Mouse (Mus musculus): ENCODE data around the gene Ebi3. TPM values are rescaled to one million over a fixed set of nuclear protein-coding genes. Genes with fewer than 3 reads are reported as not detected.
A peak's percentile ranks its signal among the peaks of the same experiment; 100 is the strongest.
"Not testable (repeated sequence)": the region's sequence is repeated elsewhere in the genome, so short reads cannot be mapped to it uniquely, and the experiment has no call there.

Gene Ebi3
- polyA plus RNA-seq, 1 experiment from 2014 or later, result 2.2 TPM

DNA sequence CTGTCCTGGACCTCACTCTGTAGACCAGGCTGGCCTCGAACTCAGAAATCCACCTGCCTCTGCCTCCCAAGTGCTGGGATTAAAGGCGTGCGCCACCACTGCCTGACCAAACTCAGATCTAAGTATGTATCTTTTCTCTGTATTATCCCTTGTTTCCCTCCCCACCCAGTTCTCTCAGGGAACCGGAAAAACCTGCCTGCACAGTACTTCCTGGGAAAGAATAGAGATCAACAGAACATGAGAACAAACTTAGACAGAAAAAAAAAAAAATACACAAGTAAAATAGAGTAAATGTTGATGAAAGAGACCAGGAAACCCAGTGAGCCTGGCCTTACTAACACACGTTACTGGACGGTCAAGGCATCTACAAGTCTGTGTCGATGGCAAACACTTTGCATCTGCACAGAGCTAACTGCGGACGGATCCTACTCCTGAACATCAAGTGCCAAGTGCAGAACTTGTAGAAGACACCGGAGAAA is 8.0 kb upstream of the Ebi3 start:
- Histone ChIP-seq H3K4me2 (ENCODE audit: low read depth, low read length) (peak overlapping the region; percentile 3; the same call in 1 of the 2 replicates), H3K9ac (replicated peaks; ENCODE audit: low read length) (peak overlapping the region; percentile 33), H3K4me3 (ENCODE audit: low read depth, low read length) (peak overlapping the region; percentile 41)
- H3K27ac ChIP-seq (replicated peaks; ENCODE audit: low read depth, low read length); H3K36me3 ChIP-seq (replicated peaks; ENCODE audit: control insufficient read depth, insufficient read depth, low read depth, low read length); H3K4me1 ChIP-seq (ENCODE audit: control insufficient read depth, insufficient read depth, low read length); H3K9me3 ChIP-seq (replicated peaks; ENCODE audit: control insufficient read depth, low read length); ATAC-seq (replicated peaks; ENCODE audit: insufficient number of reproducible peaks, low FRiP score, low TSS enrichment, low read depth); H3K27me3 ChIP-seq (ENCODE audit: control insufficient read depth, insufficient read depth, low read length); DNase-seq (ENCODE audit: low spot score): not testable (repeated sequence)
- WGBS, result 35% methylated on average over 10 of the region's 10 CpGs

DNA sequence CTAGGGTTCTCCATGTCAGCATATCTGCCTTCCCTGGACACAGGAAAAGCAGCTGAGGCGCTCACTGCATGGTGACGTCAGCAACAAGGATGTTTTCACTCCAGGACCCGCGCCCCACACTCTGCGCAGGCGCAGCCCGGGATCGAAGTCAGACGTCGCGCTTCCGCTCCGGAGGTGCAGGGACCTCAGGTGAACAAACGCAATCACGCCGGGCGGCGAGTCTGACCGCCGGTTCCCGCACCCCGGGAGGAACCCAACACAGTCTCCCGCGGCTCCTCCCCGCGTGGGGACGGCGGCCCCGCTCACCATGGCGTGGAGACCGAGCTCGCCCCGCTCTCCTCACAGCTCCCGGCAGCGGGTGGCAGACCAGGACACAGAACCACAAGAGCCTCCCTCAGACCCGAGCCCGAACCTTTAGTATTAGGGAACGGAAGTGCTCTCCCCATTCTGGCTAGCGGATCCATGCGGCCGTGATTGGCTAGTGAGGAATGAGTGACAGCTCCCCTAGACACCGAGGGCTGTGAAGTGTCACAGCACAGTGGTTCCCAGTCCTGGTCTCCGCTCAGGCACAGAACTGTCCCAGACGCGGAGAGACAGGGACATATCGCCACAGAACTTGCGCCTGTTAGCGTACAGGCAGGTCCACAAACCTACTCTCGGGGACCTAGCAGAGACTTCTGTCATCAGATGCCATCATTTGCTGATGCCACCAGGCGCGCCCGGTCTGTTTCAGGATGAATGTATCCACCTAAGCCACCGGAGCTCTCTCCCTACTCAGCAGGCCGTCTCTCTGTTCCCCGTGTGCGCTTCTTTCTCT is 7.4 kb upstream of the Ebi3 start:
- ATAC-seq (replicated peaks; ENCODE audit: insufficient number of reproducible peaks, low FRiP score, low TSS enrichment, low read depth), result peak; percentile 98
- H3K27me3 ChIP-seq (ENCODE audit: control insufficient read depth, insufficient read depth, low read length); H3K36me3 ChIP-seq (replicated peaks; ENCODE audit: control insufficient read depth, insufficient read depth, low read depth, low read length); H3K9me3 ChIP-seq (replicated peaks; ENCODE audit: control insufficient read depth, low read length); H3K4me1 ChIP-seq (ENCODE audit: control insufficient read depth, insufficient read depth, low read length): not testable (repeated sequence)
- Histone ChIP-seq H3K4me2 (ENCODE audit: low read depth, low read length) (peak overlapping the region; percentile 68), H3K9ac (replicated peaks; ENCODE audit: low read length) (peak overlapping the region; percentile 60), H3K4me3 (ENCODE audit: low read depth, low read length) (peak overlapping the region; percentile 41), H3K27ac (replicated peaks; ENCODE audit: low read depth, low read length) (0 out of 2 replicates have a peak overlapping the region, but pooled peaks have one; percentile 47)
- DNase-seq (ENCODE audit: low spot score), result peak; percentile 76
- 0% methylated on average over 56 of the region's 56 CpGs for WGBS

DNA sequence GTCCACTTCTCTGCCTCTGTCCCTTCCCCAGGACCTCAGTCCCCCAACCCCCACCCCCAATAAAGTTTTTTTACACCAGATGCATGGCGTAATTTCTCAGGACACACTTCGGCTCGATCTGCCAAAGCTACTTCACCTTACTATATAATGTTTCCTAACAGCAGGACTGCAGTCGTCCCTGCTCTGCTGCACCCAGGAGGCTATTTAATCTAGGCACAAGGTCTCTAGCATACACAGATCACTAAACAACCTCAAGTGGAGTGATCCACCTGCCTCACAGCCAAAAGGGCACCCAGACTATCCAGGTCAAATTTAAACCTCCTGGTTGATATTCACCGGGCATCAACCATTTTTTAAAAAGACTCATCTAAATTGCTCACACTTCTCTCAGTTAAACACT is 6.7 kb upstream of the Ebi3 start:
- peak overlapping the region; percentile 41 for H3K4me3 ChIP-seq (ENCODE audit: low read depth, low read length)
- H3K9ac ChIP-seq (replicated peaks; ENCODE audit: low read length), result peak overlapping the region; percentile 60
- WGBS, result 29% methylated on average over 5 of the region's 5 CpGs
- H3K4me1 ChIP-seq (ENCODE audit: control insufficient read depth, insufficient read depth, low read length), result no peaks in the 10 kb centered on the region
- DNase-seq (ENCODE audit: low spot score), result no peak
- no peak for ATAC-seq (replicated peaks; ENCODE audit: insufficient number of reproducible peaks, low FRiP score, low TSS enrichment, low read depth)
- peak overlapping the region; percentile 68 for H3K4me2 ChIP-seq (ENCODE audit: low read depth, low read length)
- no peaks in the 10 kb centered on the region for H3K27me3 ChIP-seq (ENCODE audit: control insufficient read depth, insufficient read depth, low read length)
- no peaks in the 10 kb centered on the region for H3K9me3 ChIP-seq (replicated peaks; ENCODE audit: control insufficient read depth, low read length)
- no peaks in the 10 kb centered on the region for H3K36me3 ChIP-seq (replicated peaks; ENCODE audit: control insufficient read depth, insufficient read depth, low read depth, low read length)
- no peak overlapping the region for H3K27ac ChIP-seq (replicated peaks; ENCODE audit: low read depth, low read length)

GRCm38 (mm10) chr17:55948647-55949046 is 3.8 kb upstream of the Ebi3 start:
- no peaks in the 10 kb centered on the region for H3K4me1 ChIP-seq (ENCODE audit: control insufficient read depth, insufficient read depth, low read length)
- no peak overlapping the region for H3K4me3 ChIP-seq (ENCODE audit: low read depth, low read length)
- ATAC-seq (replicated peaks; ENCODE audit: insufficient number of reproducible peaks, low FRiP score, low TSS enrichment, low read depth), result no peak
- no peaks in the 10 kb centered on the region for H3K36me3 ChIP-seq (replicated peaks; ENCODE audit: control insufficient read depth, insufficient read depth, low read depth, low read length)
- no peak overlapping the region for H3K9ac ChIP-seq (replicated peaks; ENCODE audit: low read length)
- no peak overlapping the region for H3K4me2 ChIP-seq (ENCODE audit: low read depth, low read length)
- 90% methylated on average over 4 of the region's 4 CpGs for WGBS
- H3K9me3 ChIP-seq (replicated peaks; ENCODE audit: control insufficient read depth, low read length), result no peaks in the 10 kb centered on the region
- DNase-seq (ENCODE audit: low spot score), result no peak
- no peak overlapping the region for H3K27ac ChIP-seq (replicated peaks; ENCODE audit: low read depth, low read length)
- H3K27me3 ChIP-seq (ENCODE audit: control insufficient read depth, insufficient read depth, low read length), result no peaks in the 10 kb centered on the region

- Histone ChIP-seq H3K4me3 (ENCODE audit: low read depth, low read length) (no peak within 1 kb of the TSS), H3K27me3 (ENCODE audit: control insufficient read depth, insufficient read depth, low read length) (no peaks in the 10 kb centered on the region), H3K9me3 (replicated peaks; ENCODE audit: control insufficient read depth, low read length) (no peaks in the 10 kb centered on the region), H3K9ac (replicated peaks; ENCODE audit: low read length) (no peak within 1 kb of the TSS), H3K36me3 (replicated peaks; ENCODE audit: control insufficient read depth, insufficient read depth, low read depth, low read length) (no peaks in the 10 kb centered on the region), H3K4me1 (ENCODE audit: control insufficient read depth, insufficient read depth, low read length) (no peaks in the 10 kb centered on the region), H3K27ac (replicated peaks; ENCODE audit: low read depth, low read length) (no peak within 1 kb of the TSS), H3K4me2 (ENCODE audit: low read depth, low read length) (no peak within 1 kb of the TSS)
- 83% methylated on average over 2 of the region's 2 CpGs for WGBS
- DNase-seq (ENCODE audit: low spot score), result no peak
- ATAC-seq (replicated peaks; ENCODE audit: insufficient number of reproducible peaks, low FRiP score, low TSS enrichment, low read depth), result no peak
Measured at GRCm38 (mm10) chr17:55949400-55949799, 3.0 kb upstream of the Ebi3 start, which contains the start of gene Zfp119b. Zfp119b (minus strand) TSS chr17:55949500.

GRCm38 (mm10) chr17:55950601-55951000 is 1.8 kb upstream of the Ebi3 start:
- WGBS, result 80% methylated on average over 9 of the region's 9 CpGs
- no peak overlapping the region for H3K9ac ChIP-seq (replicated peaks; ENCODE audit: low read length)
- no peak overlapping the region for H3K4me2 ChIP-seq (ENCODE audit: low read depth, low read length)
- no peak overlapping the region for H3K4me3 ChIP-seq (ENCODE audit: low read depth, low read length)
- H3K27ac ChIP-seq (replicated peaks; ENCODE audit: low read depth, low read length), result no peak overlapping the region
- DNase-seq (ENCODE audit: low spot score) (no peak), ATAC-seq (replicated peaks; ENCODE audit: insufficient number of reproducible peaks, low FRiP score, low TSS enrichment, low read depth) (no peak)
- H3K27me3 ChIP-seq (ENCODE audit: control insufficient read depth, insufficient read depth, low read length), result no peaks in the 10 kb centered on the region; the same call in 1 of the 2 replicates
- H3K9me3 ChIP-seq (replicated peaks; ENCODE audit: control insufficient read depth, low read length), result no peaks in the 10 kb centered on the region
- no peaks in the 10 kb centered on the region for H3K36me3 ChIP-seq (replicated peaks; ENCODE audit: control insufficient read depth, insufficient read depth, low read depth, low read length)
- H3K4me1 ChIP-seq (ENCODE audit: control insufficient read depth, insufficient read depth, low read length), result no peaks in the 10 kb centered on the region

DNA sequence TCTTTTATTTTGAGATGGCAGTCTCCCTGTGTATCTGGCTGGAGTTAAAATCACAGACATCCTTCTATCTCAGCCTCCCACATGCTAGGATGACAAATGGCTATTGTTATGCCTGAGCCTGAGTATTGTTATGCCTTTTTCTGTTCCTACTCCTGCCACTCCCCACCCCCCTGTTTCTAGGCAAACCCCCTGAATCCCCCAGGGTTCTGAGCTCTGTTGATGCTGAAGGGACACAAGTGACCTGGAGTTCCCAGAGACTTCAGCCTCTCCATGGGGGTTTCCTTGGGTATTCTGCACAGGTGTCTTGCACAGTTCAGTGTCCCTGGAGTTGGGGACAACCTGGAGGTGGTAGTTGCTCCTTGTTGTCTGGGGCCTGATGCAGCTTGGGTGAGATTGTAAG is 399 bp upstream of the Ebi3 start:
- Histone ChIP-seq H3K27ac (replicated peaks; ENCODE audit: low read depth, low read length) (no peak overlapping the region), H3K4me1 (ENCODE audit: control insufficient read depth, insufficient read depth, low read length) (no peaks in the 10 kb centered on the region), H3K9ac (replicated peaks; ENCODE audit: low read length) (no peak overlapping the region), H3K27me3 (ENCODE audit: control insufficient read depth, insufficient read depth, low read length) (peaks cover 2% of the 10 kb centered on the region; the same call in 1 of the 2 replicates), H3K4me2 (ENCODE audit: low read depth, low read length) (no peak overlapping the region), H3K36me3 (replicated peaks; ENCODE audit: control insufficient read depth, insufficient read depth, low read depth, low read length) (no peaks in the 10 kb centered on the region), H3K9me3 (replicated peaks; ENCODE audit: control insufficient read depth, low read length) (no peaks in the 10 kb centered on the region), H3K4me3 (ENCODE audit: low read depth, low read length) (no peak overlapping the region)
- ATAC-seq (replicated peaks; ENCODE audit: insufficient number of reproducible peaks, low FRiP score, low TSS enrichment, low read depth) (no peak), DNase-seq (ENCODE audit: low spot score) (no peak)

GRCm38 (mm10) chr17:55953751-55954150 is 1.3 kb downstream of the Ebi3 start:
- Histone ChIP-seq H3K4me3 (ENCODE audit: low read depth, low read length) (no peak overlapping the region), H3K4me1 (ENCODE audit: control insufficient read depth, insufficient read depth, low read length) (no peaks in the 10 kb centered on the region), H3K36me3 (replicated peaks; ENCODE audit: control insufficient read depth, insufficient read depth, low read depth, low read length) (no peaks in the 10 kb centered on the region), H3K27me3 (ENCODE audit: control insufficient read depth, insufficient read depth, low read length) (peaks cover 2% of the 10 kb centered on the region; the same call in 1 of the 2 replicates), H3K9ac (replicated peaks; ENCODE audit: low read length) (no peak overlapping the region), H3K27ac (replicated peaks; ENCODE audit: low read depth, low read length) (no peak overlapping the region), H3K4me2 (ENCODE audit: low read depth, low read length) (no peak overlapping the region), H3K9me3 (replicated peaks; ENCODE audit: control insufficient read depth, low read length) (no peaks in the 10 kb centered on the region)
- DNase-seq (ENCODE audit: low spot score) (no peak), ATAC-seq (replicated peaks; ENCODE audit: insufficient number of reproducible peaks, low FRiP score, low TSS enrichment, low read depth) (no peak)
- 85% methylated on average over 6 of the region's 6 CpGs for WGBS
